Mouse (Mus musculus) intestine, embryonic 14.5 days (tissue): Measurements from ENCODE around the gene Dnah3. TPM values are rescaled to one million over a fixed set of nuclear protein-coding genes. Genes with fewer than 3 reads are reported as not detected.
A peak's percentile ranks its signal among the peaks of the same experiment; 100 is the strongest.

ENCODE experiments used
- ATAC-seq: fragments of 200-750 bp; cut with Nextera tagmentation; replicated peaks from 2 replicates; pipeline ENCODE4 v1.8.0; 2017; ENCODE audit warnings: low read depth, moderate number of reproducible peaks, moderate TSS enrichment, moderate library complexity; ENCODE audit not compliant: low FRiP score, low TSS enrichment
- DNase-seq: peaks from one replicate; pipeline ENCODE4 v3.0.0-alpha.2; 2018; ENCODE audit warnings: low spot score
- H3K27ac ChIP-seq: fragments of 300-500 bp; sonication (generic); 2 replicates; pipeline ENCODE4 v1.5.1; 2014; ENCODE audit warnings: low read depth, mild to moderate bottlenecking, control low read depth
- H3K27me3 ChIP-seq: fragments of 300-500 bp; sonication (generic); replicated peaks from 2 replicates; pipeline ENCODE4 v1.6.1; 2014; ENCODE audit warnings: low read length, control low read depth; ENCODE audit not compliant: control insufficient read depth, insufficient read depth
- H3K36me3 ChIP-seq: fragments of 300-500 bp; sonication (generic); 2 replicates; pipeline ENCODE4 v1.6.1; 2014; ENCODE audit warnings: low read length, control low read depth; ENCODE audit not compliant: control insufficient read depth, insufficient read depth
- H3K4me1 ChIP-seq: fragments of 300-500 bp; sonication (generic); replicated peaks from 2 replicates; pipeline ENCODE4 v1.6.1; 2014; ENCODE audit warnings: low read length, control low read depth, mixed read lengths; ENCODE audit not compliant: control insufficient read depth, insufficient read depth
- H3K4me2 ChIP-seq: fragments of 300-500 bp; sonication (generic); 2 replicates; pipeline ENCODE4 v1.6.1; 2014; ENCODE audit warnings: low read length
- H3K4me3 ChIP-seq: fragments of 300-500 bp; sonication (generic); 2 replicates; pipeline ENCODE4 v1.5.1; 2014; ENCODE audit warnings: low read depth, low read length, control low read depth, mixed read lengths
- H3K9ac ChIP-seq: fragments of 300-500 bp; sonication (generic); 2 replicates; pipeline ENCODE4 v1.6.1; 2014; ENCODE audit warnings: mild to moderate bottlenecking, low read length
- H3K9me3 ChIP-seq: fragments of 300-500 bp; sonication (generic); 2 replicates; pipeline ENCODE4 v1.6.1; 2016; ENCODE audit warnings: low read length, control low read depth; ENCODE audit not compliant: control insufficient read depth
- WGBS: fragments of 180-500 bp; shearing (Covaris S2); extraction: QIAGEN DNeasy Blood & Tissue Kit; methylation state at CpG from one replicate; pipeline ENCODE4 v1.1.7; 2014; 5-methylcytosine and 5-hydroxymethylcytosine counted together
- polyA plus RNA-seq: library from polyadenylated mRNA; unstranded; fragments of >200 nt; fragmentation: Nextera tagmentation; extraction: Ambion mirVana; gene quantifications from 2 replicates; pipeline ENCODE4 v1.2.1, GENCODE M21; 2014

Gene Dnah3
- polyA plus RNA-seq, 1 experiment from 2014 or later, result not detected

DNA sequence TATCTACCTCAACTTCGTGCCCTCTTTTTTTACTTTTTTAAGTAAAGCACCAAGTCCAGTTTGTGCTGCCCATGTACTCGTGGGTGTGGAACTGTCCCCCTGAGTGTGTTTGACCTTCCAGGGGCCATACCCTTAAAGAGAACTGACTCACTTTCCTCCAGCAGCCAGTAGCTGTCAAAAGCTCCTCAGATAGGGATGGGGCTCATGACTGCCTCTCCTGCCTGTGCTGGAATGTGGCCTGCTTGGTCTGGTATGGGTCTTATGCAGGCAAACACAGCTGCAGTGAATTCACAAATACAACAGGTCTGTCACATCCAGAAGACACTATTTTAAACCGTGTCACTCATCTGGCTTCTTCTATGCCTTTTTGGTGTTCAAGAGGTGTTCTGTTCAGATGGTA is 183.4 kb downstream of the Dnah3 start:
- no peak overlapping the region for H3K4me2 ChIP-seq
- ATAC-seq (no peak), DNase-seq (no peak)
- H3K4me1 ChIP-seq, result no peaks in the 10 kb centered on the region
- WGBS, result 64% methylated on average over 3 of the region's 3 CpGs
- H3K27me3 ChIP-seq, result no peaks in the 10 kb centered on the region
- no peaks in the 10 kb centered on the region for H3K9me3 ChIP-seq
- no peak overlapping the region for H3K4me3 ChIP-seq
- no peak overlapping the region for H3K27ac ChIP-seq
- no peak overlapping the region for H3K9ac ChIP-seq
- no peaks in the 10 kb centered on the region for H3K36me3 ChIP-seq

DNA sequence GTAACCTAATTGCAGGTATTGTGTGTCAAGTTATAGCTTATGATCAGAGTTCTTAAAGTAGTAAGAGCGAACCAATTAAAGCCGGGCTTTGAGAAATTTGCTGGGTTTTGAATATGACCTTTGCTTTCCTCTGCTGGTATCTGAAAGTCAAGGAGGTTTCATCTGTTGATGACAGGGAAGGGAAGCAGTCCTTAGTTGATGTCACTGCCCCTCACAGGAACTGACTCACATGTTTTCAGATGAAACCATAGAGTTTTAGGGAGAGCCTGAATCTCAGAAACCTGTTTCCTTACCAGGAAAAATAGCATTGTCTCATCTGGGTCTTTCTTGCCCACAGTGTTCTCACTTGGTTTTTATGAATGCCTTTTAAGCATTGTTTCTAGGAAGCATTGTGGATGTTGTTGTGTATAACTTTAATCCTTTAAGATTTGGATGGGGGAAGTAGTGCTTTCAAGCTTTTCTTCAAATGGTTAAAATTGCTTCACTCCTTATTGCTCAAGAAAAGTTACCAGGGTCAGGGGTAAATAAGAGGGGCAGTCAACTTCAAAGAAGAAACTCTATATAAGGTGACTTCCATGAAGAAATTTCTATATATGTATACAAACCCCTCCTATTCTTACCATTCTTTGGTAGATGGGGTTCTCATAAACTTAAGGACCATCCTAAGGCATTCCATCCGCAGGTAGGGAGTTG is 188.4 kb downstream of the Dnah3 start:
- no peak for ATAC-seq

DNA sequence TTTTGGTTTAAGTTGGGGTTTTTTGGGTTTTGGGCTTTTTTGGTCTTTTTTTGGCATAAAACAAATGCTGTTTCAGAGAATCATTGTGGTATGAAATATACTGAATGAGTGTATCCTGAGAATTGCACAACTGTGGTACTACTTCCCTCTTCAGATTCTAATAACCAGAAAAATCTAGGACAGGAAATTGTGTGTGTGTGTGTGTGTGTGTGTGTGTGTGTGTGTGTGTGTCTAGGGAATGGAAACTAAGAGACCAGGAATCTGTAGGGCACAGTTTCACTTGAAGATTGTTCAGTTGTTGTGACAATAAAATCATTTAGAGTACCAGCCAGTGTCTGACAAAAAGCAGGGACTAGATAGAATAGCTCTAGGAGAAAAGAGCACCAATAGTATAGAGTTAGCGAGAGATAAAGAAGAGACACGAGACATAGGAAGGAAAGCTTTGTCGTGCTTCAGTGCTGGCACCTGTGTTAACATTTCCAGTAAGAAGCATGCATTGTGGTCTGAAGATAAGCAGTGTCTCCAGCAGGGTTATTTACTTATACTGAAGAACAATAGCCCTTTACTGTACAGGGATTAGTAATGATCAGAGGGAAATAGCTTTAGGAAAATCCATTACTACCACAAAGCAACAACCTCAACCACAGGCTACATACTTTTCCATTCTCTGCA is 195.6 kb downstream of the Dnah3 start:
- no peak for ATAC-seq
- H3K4me3 ChIP-seq, result no peak overlapping the region
- peaks cover 8% of the 10 kb centered on the region; the same call in 1 of the 2 replicates for H3K4me1 ChIP-seq
- 65% methylated on average over 3 of the region's 3 CpGs for WGBS
- no peaks in the 10 kb centered on the region for H3K9me3 ChIP-seq
- H3K27me3 ChIP-seq, result no peaks in the 10 kb centered on the region
- DNase-seq, result no peak
- H3K4me2 ChIP-seq, result no peak overlapping the region
- H3K27ac ChIP-seq, result no peak overlapping the region
- no peak overlapping the region for H3K9ac ChIP-seq
- H3K36me3 ChIP-seq, result no peaks in the 10 kb centered on the region

More for the DNA sequence above, 188.4 kb downstream of the Dnah3 start:
- Histone ChIP-seq H3K27me3 (no peaks in the 10 kb centered on the region), H3K36me3 (no peaks in the 10 kb centered on the region), H3K9ac (no peak overlapping the region), H3K4me2 (no peak overlapping the region), H3K27ac (no peak overlapping the region), H3K4me3 (no peak overlapping the region), H3K9me3 (no peaks in the 10 kb centered on the region), H3K4me1 (no peaks in the 10 kb centered on the region)
- no peak for DNase-seq
- WGBS, result 89% methylated on average over 3 of the region's 3 CpGs

DNA sequence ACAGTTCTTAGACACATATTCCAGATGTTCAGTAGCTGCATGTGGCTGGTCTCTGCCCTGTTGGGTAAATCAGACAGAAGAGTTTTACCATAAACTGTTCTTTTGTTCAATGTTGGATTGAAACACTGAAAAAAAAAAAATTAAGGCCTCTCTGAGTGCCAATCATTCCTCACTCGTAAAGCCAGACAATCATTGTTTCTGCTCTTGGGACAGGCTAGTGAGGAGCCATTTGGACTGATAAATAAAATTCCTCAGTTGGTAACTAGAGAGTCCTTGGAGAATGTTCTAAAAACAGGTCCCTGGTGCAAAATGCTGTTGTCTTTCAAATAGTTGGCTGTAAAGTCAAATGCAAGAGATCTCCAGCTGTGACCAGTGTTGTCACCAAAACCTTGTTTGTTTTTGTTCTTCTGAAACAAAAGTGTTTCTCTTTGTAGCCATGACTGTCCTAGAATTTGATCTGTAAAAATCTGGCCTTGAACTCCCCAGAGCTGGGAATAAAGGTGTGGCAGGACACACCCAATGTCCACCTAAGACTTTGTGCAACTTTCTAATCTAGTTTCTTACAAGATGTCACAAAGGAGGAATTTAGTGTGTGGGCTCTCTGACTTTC is 196.7 kb downstream of the Dnah3 start:
- Histone ChIP-seq H3K4me3 (no peak overlapping the region), H3K4me2 (no peak overlapping the region), H3K9ac (no peak overlapping the region), H3K36me3 (no peaks in the 10 kb centered on the region), H3K9me3 (no peaks in the 10 kb centered on the region), H3K27me3 (no peaks in the 10 kb centered on the region), H3K27ac (no peak overlapping the region), H3K4me1 (peaks cover 16% of the 10 kb centered on the region; the same call in 1 of the 2 replicates)
- 66% methylated on average over 1 of the region's 1 CpGs for WGBS
- ATAC-seq (no peak), DNase-seq (no peak)

DNA sequence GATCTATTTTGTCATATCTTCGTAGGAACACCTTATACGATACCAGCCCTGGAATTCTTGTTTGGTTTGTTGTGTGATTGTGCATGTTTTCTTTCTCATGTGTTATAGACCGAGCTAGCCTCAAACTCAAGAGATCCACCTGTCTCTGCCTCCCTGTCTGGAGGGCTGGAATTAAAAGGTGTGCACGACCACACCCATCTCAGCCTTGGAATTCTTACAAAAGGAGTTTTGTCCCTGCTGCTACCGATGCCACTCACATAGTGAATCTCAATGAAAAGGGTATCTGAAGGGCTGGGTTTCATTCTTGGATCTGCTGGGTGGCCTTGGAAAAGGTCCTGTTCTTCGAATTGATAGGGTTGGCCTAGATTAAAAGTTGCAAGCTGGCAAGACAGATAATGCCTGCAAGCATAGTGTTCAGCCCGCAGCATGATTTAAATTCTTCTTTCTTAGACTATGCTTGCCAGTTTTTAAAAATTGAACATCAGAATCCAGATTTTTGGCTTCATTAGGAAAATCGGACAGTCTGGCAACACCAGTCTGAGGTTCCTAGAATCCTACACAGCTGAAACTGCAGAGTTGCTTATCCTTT is 197.5 kb downstream of the Dnah3 start:
- Histone ChIP-seq H3K9me3 (no peaks in the 10 kb centered on the region), H3K36me3 (no peaks in the 10 kb centered on the region), H3K4me3 (no peak overlapping the region), H3K4me2 (no peak overlapping the region), H3K27me3 (no peaks in the 10 kb centered on the region), H3K27ac (no peak overlapping the region), H3K9ac (no peak overlapping the region), H3K4me1 (peaks cover 16% of the 10 kb centered on the region; the same call in 1 of the 2 replicates)
- 93% methylated on average over 8 of the region's 8 CpGs for WGBS
- DNase-seq, result no peak
- no peak for ATAC-seq

DNA sequence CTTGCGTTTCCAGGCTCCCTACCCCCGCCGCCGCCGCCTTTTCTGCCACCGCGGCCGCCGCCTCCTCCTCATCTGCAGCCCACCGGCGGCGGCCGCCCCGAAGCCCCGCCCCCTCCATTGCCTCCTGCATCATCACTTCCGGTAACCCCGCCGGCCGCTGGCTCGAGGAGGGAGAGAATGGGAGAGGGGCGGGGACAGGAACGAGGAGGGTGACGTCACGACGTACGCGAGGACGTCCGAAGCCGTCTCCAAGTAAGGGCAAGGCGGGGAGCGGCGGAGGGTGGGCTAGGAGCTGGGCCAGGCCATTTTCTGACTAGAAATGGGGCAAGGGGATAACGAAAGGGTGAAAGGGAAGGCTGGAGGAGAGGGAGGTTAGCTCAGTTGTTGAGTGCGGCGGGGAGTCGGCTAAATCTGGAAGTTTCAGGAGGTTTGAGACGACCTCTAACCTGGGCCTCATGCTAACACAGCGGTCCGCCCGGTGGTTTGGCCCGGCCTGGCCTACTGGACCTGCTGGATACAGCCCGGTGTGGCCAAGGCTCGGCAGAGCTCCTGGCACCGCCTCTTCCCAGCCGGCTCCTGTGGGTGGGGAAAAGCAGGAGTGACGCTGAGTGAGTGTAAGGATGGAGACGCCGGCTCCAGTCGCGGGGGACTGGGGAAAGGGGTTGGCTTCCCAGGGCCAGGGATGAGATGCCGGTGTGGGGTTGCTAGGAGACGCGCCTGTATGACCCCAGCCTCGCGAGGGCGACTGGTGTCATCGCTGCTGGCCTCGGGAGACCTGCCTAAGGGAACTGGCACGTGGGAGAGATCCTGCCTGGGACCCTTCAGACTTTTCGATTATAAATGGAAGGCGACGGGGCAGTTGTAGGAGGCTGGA is 199.2 kb downstream of the Dnah3 start, which contains the start of the genes Lyrm1 and Dcun1d3:
TSS of gene Lyrm1 (plus strand) at position 223 of the 874 bp plus-strand sequence.
TSS of gene Dcun1d3 (minus strand) at position 660 of the 874 bp plus-strand sequence.
- Histone ChIP-seq H3K36me3 (no peaks in the 10 kb centered on the region), H3K9ac (peak within 1 kb of the TSS; percentile 81), H3K27me3 (no peaks in the 10 kb centered on the region), H3K27ac (peak within 1 kb of the TSS; percentile 96), H3K9me3 (no peaks in the 10 kb centered on the region), H3K4me2 (peak within 1 kb of the TSS; percentile 79), H3K4me1 (peaks cover 16% of the 10 kb centered on the region; the same call in 1 of the 2 replicates), H3K4me3 (peak within 1 kb of the TSS; percentile 72)
- DNase-seq (peak; percentile 97), ATAC-seq (peak; percentile 99)
- under 1% methylated on average over 62 of the region's 63 CpGs for WGBS

DNA sequence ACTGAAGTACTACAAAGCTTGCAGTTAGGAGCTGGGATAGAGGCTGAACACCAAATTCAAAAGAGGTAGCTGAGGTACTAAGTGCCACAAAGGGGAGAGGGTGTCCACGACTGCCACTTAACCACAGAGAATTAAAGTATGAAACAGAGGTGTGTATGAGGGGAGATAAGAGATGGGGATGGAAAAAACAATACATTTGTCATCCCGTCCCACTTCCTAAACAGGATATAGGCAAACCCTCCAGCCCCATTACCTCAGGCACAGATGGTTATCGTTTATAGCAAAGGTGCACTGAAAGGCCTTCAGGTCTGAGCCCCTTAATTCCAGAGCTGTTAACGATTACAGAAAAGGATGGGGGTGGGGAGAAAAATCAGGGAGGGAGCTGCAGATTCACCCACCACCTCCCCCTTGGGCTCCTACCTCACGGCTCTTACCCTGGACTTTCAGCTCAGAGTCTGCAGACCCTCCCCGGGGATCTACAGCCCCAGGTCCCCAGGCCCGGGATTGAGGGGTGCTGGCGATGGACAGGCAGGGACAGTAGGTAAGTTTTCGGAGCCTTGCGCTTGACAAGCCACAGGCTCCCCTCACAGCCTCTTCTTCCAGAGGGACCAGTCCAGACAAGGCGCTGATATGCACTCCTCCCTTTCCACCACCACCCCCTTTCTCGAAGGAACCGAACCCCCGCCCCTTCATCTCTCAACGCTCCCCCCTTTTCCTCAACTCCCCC is 200.1 kb downstream of the Dnah3 start:
- WGBS, result 1% methylated on average over 15 of the region's 15 CpGs
- H3K9me3 ChIP-seq, result no peaks in the 10 kb centered on the region
- peak overlapping the region; percentile 76 for H3K9ac ChIP-seq
- peak; percentile 59 for ATAC-seq
- peak overlapping the region; percentile 63 for H3K4me2 ChIP-seq
- H3K4me3 ChIP-seq, result peak overlapping the region; percentile 72
- no peaks in the 10 kb centered on the region for H3K36me3 ChIP-seq
- H3K4me1 ChIP-seq, result peaks cover 16% of the 10 kb centered on the region; the same call in 1 of the 2 replicates
- peak overlapping the region; percentile 96; the same call in 1 of the 2 replicates for H3K27ac ChIP-seq
- peak; percentile 52 for DNase-seq
- H3K27me3 ChIP-seq, result no peaks in the 10 kb centered on the region
